Mouse (Mus musculus) spleen, adult 2 months (tissue): ENCODE results near the gene Slc35e3.

Experiments
- CTCF ChIP-seq: fragments of 200-500 bp; IDR thresholded peaks from 2 replicates; pipeline ENCODE4 v1.5.1; 2011; ENCODE audit warnings: mild to moderate bottlenecking, inconsistent platforms; ENCODE audit not compliant: insufficient read depth, insufficient read length, insufficient replicate concordance; ENCODE audit errors: extremely low read depth
- POLR2A ChIP-seq: fragments of 200-500 bp; IDR thresholded peaks from 2 replicates; pipeline ENCODE4 v1.6.1; 2011; ENCODE audit warnings: low read depth, low read length, inconsistent platforms

DNA sequence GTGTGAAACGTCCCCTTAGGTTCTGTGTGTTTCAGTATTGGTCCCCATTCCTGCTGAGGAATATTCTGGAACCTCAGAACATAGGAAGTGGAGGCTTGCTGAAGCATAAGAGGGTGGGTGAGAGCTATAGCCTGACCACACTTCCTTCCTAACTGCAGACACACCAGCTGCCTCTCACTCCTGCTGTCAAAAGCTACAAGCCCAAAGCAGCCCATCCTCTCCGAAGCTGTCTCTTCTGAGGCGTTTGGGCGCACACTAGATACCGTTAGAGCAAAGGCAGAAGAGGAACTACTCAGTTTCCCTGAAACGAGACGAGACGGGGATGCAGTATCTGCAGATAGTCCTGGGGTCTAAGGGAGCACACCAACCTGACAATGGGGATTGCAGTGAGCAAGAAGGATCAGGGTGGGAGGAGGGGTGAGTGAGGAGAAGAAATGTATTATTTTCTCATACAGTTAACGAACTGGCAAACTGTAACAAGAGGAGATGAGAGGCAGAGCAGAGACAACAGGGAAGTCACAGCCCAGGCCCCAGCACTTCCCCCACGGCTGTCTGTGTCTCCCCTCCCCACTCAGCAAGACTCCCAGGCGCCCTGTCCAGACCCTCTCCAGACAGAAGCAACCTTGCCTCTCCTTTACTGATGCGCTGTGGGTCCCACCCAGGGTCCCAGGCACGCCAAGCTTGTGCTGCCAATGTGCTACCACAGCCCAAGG, 9.1 kb upstream of the Slc35e3 start:
- TF ChIP-seq CTCF (no peak), POLR2A (no peak)
